Comparison of ENCODE assay signal across 22 mouse cellular contexts in genomic region chr2:53763486-53763885, GRCm38 (mm10).
"Had no signal": no experiment of that assay in that cellular context is flagged by ENCODE, and none has a peak within 500 bp of the region (broad histone marks: within the 10 kb centered on the region; RNA-seq: fewer than 3 reads in every experiment).

No protein-coding gene starts in this region.

- H3K36me3 ChIP-seq: heart, embryonic 10.5 days; heart, embryonic 12.5 days; hindbrain, embryonic 10.5 days; hindbrain, embryonic 12.5 days; kidney, embryonic 15.5 days; limb, embryonic 13.5 days; limb, embryonic 15.5 days; liver, embryonic 12.5 days had no signal

- ATAC-seq: hindbrain, postnatal 0 days; intestine, embryonic 16.5 days; liver, embryonic 12.5 days had no signal

- DNase-seq: gastrocnemius, postnatal 25 days; heart, adult 18-20 months; heart, postnatal 10 days; heart, postnatal 4 days; kidney, adult 11 months; kidney, adult 2 months; kidney, adult 9 months; kidney, postnatal 14 days; kidney, postnatal 36 days; layer of hippocampus, adult 9-11 months; left cerebral cortex, postnatal 4 days; lung, adult 18-20 months had no signal

- H3K4me3 ChIP-seq: heart, embryonic 10.5 days; heart, embryonic 12.5 days; hindbrain, embryonic 10.5 days; hindbrain, embryonic 12.5 days; kidney, embryonic 15.5 days; limb, embryonic 13.5 days; limb, embryonic 15.5 days; liver, embryonic 12.5 days had no signal

- H3K27me3 ChIP-seq: heart, embryonic 12.5 days; hindbrain, embryonic 12.5 days; kidney, embryonic 15.5 days; limb, embryonic 13.5 days; limb, embryonic 15.5 days; liver, embryonic 12.5 days had no signal
